Mouse (Mus musculus) kidney, postnatal 10 days (tissue): ENCODE measurements around the gene Tmem208.

ENCODE experiments used
- DNase-seq: peaks from one replicate; pipeline ENCODE4 v3.0.0; 2021; ENCODE audit warnings: mixed read lengths

Tmem208 gene

GRCm38 (mm10) chr8:105330325-105330724 is 4.2 kb downstream of the Tmem208 start:
- peak; percentile 21 for DNase-seq

GRCm38 (mm10) chr8:105331469-105331868 is 5.3 kb downstream of the Tmem208 start:
- peak; percentile 27 for DNase-seq

GRCm38 (mm10) chr8:105331931-105332330 is 5.8 kb downstream of the Tmem208 start:
- no peak for DNase-seq

- no peak for DNase-seq
Observed at GRCm38 (mm10) chr8:105332523-105332922, 6.4 kb downstream of the Tmem208 start.

GRCm38 (mm10) chr8:105336373-105337130 is 10.4 kb downstream of the Tmem208 start:
- peak; percentile 51 for DNase-seq

- no peak for DNase-seq
Observed at GRCm38 (mm10) chr8:105338992-105339391, 12.8 kb downstream of the Tmem208 start.

- DNase-seq: peak; percentile 55
Observed at GRCm38 (mm10) chr8:105339886-105340635, 13.9 kb downstream of the Tmem208 start.

GRCm38 (mm10) chr8:105341399-105341798 is 15.2 kb downstream of the Tmem208 start:
- DNase-seq: peak; percentile 68

- no peak for DNase-seq
Observed at GRCm38 (mm10) chr8:105342768-105343167, 16.6 kb downstream of the Tmem208 start.

- DNase-seq: no peak
Observed at GRCm38 (mm10) chr8:105343791-105344574, 17.8 kb downstream of the Tmem208 start.

- peak; percentile 64 for DNase-seq
Observed at GRCm38 (mm10) chr8:105345061-105345975, 19.2 kb downstream of the Tmem208 start.

GRCm38 (mm10) chr8:105346611-105347427 is 20.7 kb downstream of the Tmem208 start:
- DNase-seq: peak; percentile 87

- DNase-seq: peak; percentile 98
Observed at GRCm38 (mm10) chr8:105347428-105348221, 21.5 kb downstream of the Tmem208 start, which contains the start of gene Fhod1. Gene Fhod1 (minus strand): TSS chr8:105347953.

- DNase-seq: peak; percentile 77
Observed at GRCm38 (mm10) chr8:105348450-105349095, 22.4 kb downstream of the Tmem208 start, which contains the start of gene Slc9a5. Gene Slc9a5 (plus strand): TSS chr8:105348843.

GRCm38 (mm10) chr8:105349096-105349771 is 23.1 kb downstream of the Tmem208 start:
- peak; percentile 59 for DNase-seq

GRCm38 (mm10) chr8:105350186-105350585 is 24.0 kb downstream of the Tmem208 start:
- DNase-seq: no peak

- no peak for DNase-seq
Observed at GRCm38 (mm10) chr8:105353583-105354135, 27.5 kb downstream of the Tmem208 start.

GRCm38 (mm10) chr8:105354549-105354948 is 28.4 kb downstream of the Tmem208 start:
- no peak for DNase-seq
